ENCODE assay signal across 9 mouse cellular contexts in the genomic region with DNA sequence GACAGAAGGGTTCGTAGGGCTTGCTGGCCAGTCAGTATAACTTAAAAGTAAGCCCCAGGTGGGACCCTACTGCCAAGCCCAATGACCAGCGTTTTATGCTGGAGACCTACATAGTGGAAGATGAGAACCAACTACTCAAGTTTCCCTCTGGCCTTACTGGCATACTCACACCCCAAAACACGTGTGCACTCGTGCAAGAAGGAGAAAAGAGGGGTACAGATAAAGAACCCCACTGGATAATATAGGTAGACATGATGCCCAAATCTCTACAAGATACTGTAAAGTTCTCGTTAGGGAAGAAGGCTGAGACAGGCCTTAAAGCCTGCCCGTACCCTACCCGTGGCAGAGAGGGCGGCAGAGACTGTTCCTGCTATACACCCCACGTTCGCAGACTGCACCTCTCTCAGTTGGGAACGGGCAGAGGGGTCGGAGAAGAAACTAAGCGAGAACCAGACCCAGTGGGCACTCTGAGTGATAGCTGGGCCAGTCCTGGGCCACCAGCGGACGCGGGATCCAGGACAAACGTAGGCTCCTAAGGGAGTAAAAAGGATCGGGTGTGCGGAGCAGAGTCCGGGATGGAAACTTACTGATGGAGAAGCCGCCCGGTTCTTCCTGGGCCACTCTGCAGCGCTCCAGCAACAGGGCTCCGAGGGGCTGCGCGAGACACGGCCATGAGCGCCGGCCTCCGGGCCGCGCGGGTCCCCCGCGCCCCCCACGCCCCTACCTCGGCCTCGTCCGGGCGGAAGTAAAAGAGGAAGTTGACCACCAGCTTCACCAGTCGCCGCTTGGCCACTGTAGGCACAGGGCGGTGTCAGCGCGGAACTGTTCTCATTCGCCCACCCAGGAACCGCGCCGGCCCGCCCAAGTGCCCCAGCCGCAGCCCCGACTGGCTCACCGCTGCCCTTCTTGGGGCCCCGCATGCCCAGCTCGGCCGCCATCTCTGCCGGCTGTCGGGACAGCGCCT. TPM values are rescaled to one million over a fixed set of nuclear protein-coding genes. Genes with fewer than 3 reads are reported as not detected.
DNase-seq lines count a peak whose midpoint lies in the region; ATAC-seq and TF ChIP-seq lines count a peak whose summit lies in the region.
"Had no signal": no experiment of that assay in that cellular context is flagged by ENCODE, and none has a peak within 500 bp of the region (broad histone marks: within the 10 kb centered on the region; RNA-seq: fewer than 3 reads in every experiment).

No protein-coding gene starts in this region.

- peak overlapping the region; percentile 60 for H3K4me3 ChIP-seq in thymus, adult 2 months (ENCODE audit: control insufficient read depth, insufficient read depth, low read length)
- peak overlapping the region; percentile 77 for H3K4me3 ChIP-seq in intestine, embryonic 15.5 days (replicated peaks)
- peak overlapping the region; percentile 88 for H3K4me3 ChIP-seq in midbrain, embryonic 12.5 days

- no peak for TF ChIP-seq POLR2A in thymus, adult 2 months (IDR thresholded peaks at IDR 0.05; ENCODE audit: control insufficient read depth, extremely low read depth, insufficient read depth, low read length, poor library complexity)

- ATAC-seq in intestine, embryonic 15.5 days: peak; percentile 69
- peak; percentile 67 for ATAC-seq in midbrain, embryonic 12.5 days (ENCODE audit: low FRiP score, low read depth)

- TF ChIP-seq CTCF in thymus, adult 2 months (IDR thresholded peaks at IDR 0.05; ENCODE audit: borderline replicate concordance, control insufficient read depth, extremely low read depth, insufficient read depth, low read length, poor library complexity): no peak; the same call in 1 of the 2 replicates

- no peaks in the 10 kb centered on the region for H3K27me3 ChIP-seq in thymus, adult 2 months (ENCODE audit: control insufficient read depth, insufficient read depth, low read length)
- H3K27me3 ChIP-seq in intestine, embryonic 15.5 days (replicated peaks): no peaks in the 10 kb centered on the region
- H3K27me3 ChIP-seq in midbrain, embryonic 12.5 days: no peaks in the 10 kb centered on the region

- H3K9ac ChIP-seq in intestine, embryonic 15.5 days: peak overlapping the region; percentile 93
- peak overlapping the region; percentile 94 for H3K9ac ChIP-seq in midbrain, embryonic 12.5 days (replicated peaks)

- DNase-seq in cerebellum, adult 9-10 months: peak; percentile 52
- no peak for DNase-seq in cerebellum, adult 18-20 months
- peak; percentile 31 for DNase-seq in thymus, adult 2 months
- no peak for DNase-seq in thymus, postnatal 14 days
- no peak for DNase-seq in urinary bladder, postnatal 14 days (ENCODE audit: low spot score)
- no peak for DNase-seq in left cerebral cortex, adult 11 months (ENCODE audit: low spot score)

- peak overlapping the region; percentile 39 for H3K27ac ChIP-seq in thymus, adult 2 months (ENCODE audit: control insufficient read depth, insufficient read depth, low read length)
- H3K27ac ChIP-seq in intestine, embryonic 15.5 days: peak overlapping the region; percentile 96
- peak overlapping the region; percentile 94 for H3K27ac ChIP-seq in midbrain, embryonic 12.5 days (replicated peaks)

- H3K4me1 ChIP-seq in thymus, adult 2 months (replicated peaks; ENCODE audit: control insufficient read depth, insufficient read depth, low read length): peaks cover 32% of the 10 kb centered on the region
- peaks cover 27% of the 10 kb centered on the region for H3K4me1 ChIP-seq in intestine, embryonic 15.5 days (replicated peaks)
- H3K4me1 ChIP-seq in midbrain, embryonic 12.5 days: peaks cover 29% of the 10 kb centered on the region

- H3K4me2 ChIP-seq in intestine, embryonic 15.5 days (replicated peaks): peak overlapping the region; percentile 71
- peak overlapping the region; percentile 76 for H3K4me2 ChIP-seq in midbrain, embryonic 12.5 days (replicated peaks)

- no peaks in the 10 kb centered on the region for H3K9me3 ChIP-seq in intestine, embryonic 15.5 days
- no peaks in the 10 kb centered on the region for H3K9me3 ChIP-seq in midbrain, embryonic 12.5 days

- 1% methylated on average over 59 of the region's 59 CpGs for WGBS in thymus, adult 2 months
- WGBS in intestine, embryonic 15.5 days: 2% methylated on average over 59 of the region's 59 CpGs
- WGBS in midbrain, embryonic 12.5 days: 4% methylated on average over 58 of the region's 59 CpGs

- H3K36me3 ChIP-seq in thymus, adult 2 months (ENCODE audit: control insufficient read depth, insufficient read depth, low read length): peaks cover 9% of the 10 kb centered on the region; the same call in 1 of the 2 replicates
- peaks cover 43% of the 10 kb centered on the region for H3K36me3 ChIP-seq in intestine, embryonic 15.5 days
- H3K36me3 ChIP-seq in midbrain, embryonic 12.5 days: peaks cover 58% of the 10 kb centered on the region

RNA-seq across cellular contexts. Expression of gene Sf3a2, which starts 0.5 kb away (rescaled TPM):
- polyA plus RNA-seq in thymus, adult 2 months (2012; rRNA removed): 94.6 and 119 TPM in 2 replicates
- polyA plus RNA-seq in intestine, embryonic 15.5 days (2015; fragmentation: Nextera tagmentation; extraction: Ambion mirVana): 63.7 and 69.7 TPM in 2 replicates
- 68.5 and 70.8 TPM in 2 replicates for polyA plus RNA-seq in midbrain, embryonic 12.5 days (2016; fragmentation: Nextera tagmentation; extraction: Ambion mirVana)

RNA-seq across cellular contexts. Expression of gene Plekhj1, which starts 1.0 kb away (rescaled TPM):
- polyA plus RNA-seq in thymus, adult 2 months (2012; rRNA removed): 142 and 153 TPM in 2 replicates
- polyA plus RNA-seq in intestine, embryonic 15.5 days (2015; fragmentation: Nextera tagmentation; extraction: Ambion mirVana): 132 and 133 TPM in 2 replicates
- polyA plus RNA-seq in midbrain, embryonic 12.5 days (2016; fragmentation: Nextera tagmentation; extraction: Ambion mirVana): 137 and 148 TPM in 2 replicates

RNA-seq across cellular contexts. Expression of gene Amh, which starts 7.6 kb away (rescaled TPM):
- polyA plus RNA-seq in thymus, adult 2 months (2012; rRNA removed): 6.3 and 8.8 TPM in 2 replicates
- not detected in 2 replicates for polyA plus RNA-seq in intestine, embryonic 15.5 days (2015; fragmentation: Nextera tagmentation; extraction: Ambion mirVana)
- 0.10 TPM in 1 of 2 replicates, not detected in the other for polyA plus RNA-seq in midbrain, embryonic 12.5 days (2016; fragmentation: Nextera tagmentation; extraction: Ambion mirVana)

RNA-seq across cellular contexts. Expression of gene Jsrp1, which starts 15.8 kb away (rescaled TPM):
- polyA plus RNA-seq in thymus, adult 2 months (2012; rRNA removed): 0.24 TPM in 1 of 2 replicates, not detected in the other
- 0.88 and 1.2 TPM in 2 replicates for polyA plus RNA-seq in intestine, embryonic 15.5 days (2015; fragmentation: Nextera tagmentation; extraction: Ambion mirVana)
- 0.38 and 0.50 TPM in 2 replicates for polyA plus RNA-seq in midbrain, embryonic 12.5 days (2016; fragmentation: Nextera tagmentation; extraction: Ambion mirVana)
- polyA plus RNA-seq: large intestine, adult 2 months had no signal

RNA-seq across cellular contexts. Expression of gene Oaz1, which starts 29.0 kb away (rescaled TPM):
- polyA plus RNA-seq in thymus, adult 2 months (2012; rRNA removed): 1,706 and 1,988 TPM in 2 replicates
- 1,393 and 1,601 TPM in 2 replicates for polyA plus RNA-seq in intestine, embryonic 15.5 days (2015; fragmentation: Nextera tagmentation; extraction: Ambion mirVana)
- 1,390 and 1,564 TPM in 2 replicates for polyA plus RNA-seq in midbrain, embryonic 12.5 days (2016; fragmentation: Nextera tagmentation; extraction: Ambion mirVana)

Comparison
In these comparisons a context has a peak if more than half of its experiments do, and no peak if none do; other contexts are left out.
1. DNase-seq: peak in cerebellum, adult 9-10 months (single experiment) and thymus, adult 2 months (single experiment); none in cerebellum, adult 18-20 months (0 of 2), thymus, postnatal 14 days (single experiment), urinary bladder, postnatal 14 days (single experiment) and left cerebral cortex, adult 11 months (single experiment).
2. H3K27ac ChIP-seq: peak in every context shown above with its lines; median percentile 96 in intestine, embryonic 15.5 days; 94 in midbrain, embryonic 12.5 days; 39 in thymus, adult 2 months.
3. Peak in every context shown above with its lines, with median percentiles within 50 percentile points of each other: H3K4me3 ChIP-seq.